Mouse (Mus musculus): ENCODE measurements around the gene Zfp606. TPM values are rescaled to one million over a fixed set of nuclear protein-coding genes. Genes with fewer than 3 reads are reported as not detected.

The Zfp606 gene
- polyA plus RNA-seq (2015; fragmentation: Nextera tagmentation; extraction: Ambion mirVana), result 17.2 and 18.2 TPM in 2 replicates

GRCm38 (mm10) chr7:12478158-12479008 lies at the start of gene Zfp606:
TSS of gene Zfp606 (plus strand) at chr7:12478293.
- Histone ChIP-seq H3K36me3 (peaks cover 31% of the 10 kb centered on the region), H3K4me1 (0 out of 2 replicates have a peak, but pooled peaks cover 4% of the 10 kb centered on the region), H3K9ac (peak within 1 kb of the TSS; percentile 97), H3K9me3 (no peaks in the 10 kb centered on the region), H3K27ac (peak within 1 kb of the TSS; percentile 89), H3K4me3 (peak within 1 kb of the TSS; percentile 64), H3K27me3 (no peaks in the 10 kb centered on the region), H3K4me2 (peak within 1 kb of the TSS; percentile 43)
- 1% methylated on average over 50 of the region's 53 CpGs for WGBS
- ATAC-seq (ENCODE audit: insufficient number of reproducible peaks, low FRiP score, low TSS enrichment, low read depth), result peak; percentile 94

GRCm38 (mm10) chr7:12479009-12479346 lies 885 bp downstream of the Zfp606 start:
- Histone ChIP-seq H3K36me3 (peaks cover 37% of the 10 kb centered on the region), H3K9me3 (no peaks in the 10 kb centered on the region), H3K9ac (peak overlapping the region; percentile 97), H3K4me1 (0 out of 2 replicates have a peak, but pooled peaks cover 4% of the 10 kb centered on the region), H3K4me3 (peak overlapping the region; percentile 64), H3K27me3 (no peaks in the 10 kb centered on the region), H3K4me2 (peak overlapping the region; percentile 43), H3K27ac (peak overlapping the region; percentile 89; the same call in 1 of the 2 replicates)
- no peak for ATAC-seq (ENCODE audit: insufficient number of reproducible peaks, low FRiP score, low TSS enrichment, low read depth)
- under 1% methylated on average over 8 of the region's 8 CpGs for WGBS

GRCm38 (mm10) chr7:12479525-12479924 lies 1.4 kb downstream of the Zfp606 start:
- Histone ChIP-seq H3K36me3 (peaks cover 43% of the 10 kb centered on the region), H3K4me2 (peak overlapping the region; percentile 43), H3K9ac (no peak overlapping the region), H3K9me3 (no peaks in the 10 kb centered on the region), H3K27me3 (no peaks in the 10 kb centered on the region), H3K27ac (no peak overlapping the region), H3K4me1 (0 out of 2 replicates have a peak, but pooled peaks cover 4% of the 10 kb centered on the region), H3K4me3 (peak overlapping the region; percentile 64)
- 83% methylated on average over 4 of the region's 4 CpGs for WGBS
- ATAC-seq (ENCODE audit: insufficient number of reproducible peaks, low FRiP score, low TSS enrichment, low read depth), result no peak

GRCm38 (mm10) chr7:12483771-12484170 lies 5.7 kb downstream of the Zfp606 start:
- Histone ChIP-seq H3K27ac (no peak overlapping the region), H3K9me3 (peaks cover 16% of the 10 kb centered on the region), H3K4me2 (no peak overlapping the region), H3K9ac (no peak overlapping the region), H3K36me3 (peaks cover 85% of the 10 kb centered on the region), H3K27me3 (no peaks in the 10 kb centered on the region), H3K4me1 (0 out of 2 replicates have a peak, but pooled peaks cover 4% of the 10 kb centered on the region), H3K4me3 (no peak overlapping the region)
- 93% methylated on average over 6 of the region's 6 CpGs for WGBS
- no peak for ATAC-seq (ENCODE audit: insufficient number of reproducible peaks, low FRiP score, low TSS enrichment, low read depth)

DNA sequence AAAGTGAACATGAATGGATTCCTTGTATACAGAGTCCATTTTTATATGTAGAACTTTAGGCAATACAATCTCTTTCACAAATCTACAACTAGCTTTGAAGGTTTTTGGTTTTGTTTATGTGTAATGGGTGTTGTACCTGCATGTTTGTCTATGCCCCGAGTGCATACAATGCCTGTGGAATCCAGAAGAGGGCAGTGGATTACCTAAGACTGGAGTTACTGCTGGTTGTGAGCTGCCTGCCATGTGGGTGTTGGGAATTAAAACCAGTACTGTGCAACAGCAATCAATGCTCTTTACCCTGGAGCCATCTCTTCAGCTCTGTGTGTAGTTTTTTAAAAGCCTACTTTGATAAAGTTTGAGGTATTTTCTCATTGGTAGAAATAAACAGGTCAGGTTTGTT lies 7.9 kb downstream of the Zfp606 start:
- Histone ChIP-seq H3K4me2 (no peak overlapping the region), H3K27me3 (no peaks in the 10 kb centered on the region)
- 94% methylated on average over 1 of the region's 1 CpGs for WGBS

DNA sequence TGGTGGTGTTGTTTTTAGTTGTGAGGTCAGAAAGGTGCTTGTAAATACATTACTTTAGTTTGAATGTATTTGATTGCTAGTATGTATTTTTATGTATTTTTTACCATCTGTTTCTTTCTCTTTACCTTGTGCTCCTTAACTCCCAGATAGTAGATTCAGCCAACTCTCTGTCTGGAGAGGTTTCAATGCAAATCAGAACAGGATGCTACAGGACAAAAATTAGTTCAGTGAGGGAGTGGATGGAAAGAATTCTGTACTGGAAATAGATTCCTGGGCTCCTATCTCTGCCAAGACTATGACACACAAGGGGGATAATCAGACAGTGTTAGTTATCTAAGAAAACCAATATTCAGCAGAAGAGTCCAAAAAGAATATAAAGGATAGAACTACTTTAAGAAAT lies 8.6 kb downstream of the Zfp606 start:
- no peak for ATAC-seq (ENCODE audit: insufficient number of reproducible peaks, low FRiP score, low TSS enrichment, low read depth)
- Histone ChIP-seq H3K9ac (no peak overlapping the region), H3K27me3 (no peaks in the 10 kb centered on the region), H3K4me3 (no peak overlapping the region), H3K36me3 (peaks cover 97% of the 10 kb centered on the region), H3K9me3 (peaks cover 36% of the 10 kb centered on the region), H3K4me1 (no peaks in the 10 kb centered on the region), H3K4me2 (no peak overlapping the region), H3K27ac (no peak overlapping the region)

More for the DNA sequence above, 7.9 kb downstream of the Zfp606 start:
- Histone ChIP-seq H3K4me1 (no peaks in the 10 kb centered on the region), H3K9me3 (peaks cover 34% of the 10 kb centered on the region), H3K9ac (no peak overlapping the region), H3K4me3 (no peak overlapping the region), H3K27ac (no peak overlapping the region), H3K36me3 (peaks cover 97% of the 10 kb centered on the region)
- no peak for ATAC-seq (ENCODE audit: insufficient number of reproducible peaks, low FRiP score, low TSS enrichment, low read depth)

DNA sequence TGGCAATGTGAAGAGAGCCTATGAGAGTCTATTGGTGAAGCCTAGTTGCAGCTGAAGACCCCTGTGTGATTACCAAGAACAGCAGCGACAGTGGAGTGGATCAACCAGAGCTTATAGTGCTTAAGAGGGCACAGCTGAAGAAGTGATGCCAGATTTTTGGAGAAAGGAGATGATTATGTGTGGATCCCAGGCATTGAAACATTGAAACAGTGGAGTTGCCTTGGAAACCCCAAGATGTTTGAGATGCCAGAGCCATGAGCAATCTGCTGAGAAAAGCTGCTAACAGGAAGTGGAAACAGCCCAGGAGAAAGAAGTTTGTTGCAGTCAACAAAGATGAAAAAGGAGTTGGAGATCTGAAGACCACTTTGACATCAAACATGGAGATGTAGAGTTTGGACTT lies 32.8 kb downstream of the Zfp606 start:
- H3K36me3 ChIP-seq, result no peaks in the 10 kb centered on the region
- no peaks in the 10 kb centered on the region for H3K9me3 ChIP-seq
- H3K27ac ChIP-seq, result no peak overlapping the region
- H3K4me1 ChIP-seq, result no peaks in the 10 kb centered on the region
- H3K27me3 ChIP-seq, result no peaks in the 10 kb centered on the region
- H3K9ac ChIP-seq, result no peak overlapping the region
- no peak overlapping the region for H3K4me3 ChIP-seq
- H3K4me2 ChIP-seq, result no peak overlapping the region
- 63% methylated on average over 1 of the region's 1 CpGs for WGBS
- no peak for ATAC-seq (ENCODE audit: insufficient number of reproducible peaks, low FRiP score, low TSS enrichment, low read depth)

DNA sequence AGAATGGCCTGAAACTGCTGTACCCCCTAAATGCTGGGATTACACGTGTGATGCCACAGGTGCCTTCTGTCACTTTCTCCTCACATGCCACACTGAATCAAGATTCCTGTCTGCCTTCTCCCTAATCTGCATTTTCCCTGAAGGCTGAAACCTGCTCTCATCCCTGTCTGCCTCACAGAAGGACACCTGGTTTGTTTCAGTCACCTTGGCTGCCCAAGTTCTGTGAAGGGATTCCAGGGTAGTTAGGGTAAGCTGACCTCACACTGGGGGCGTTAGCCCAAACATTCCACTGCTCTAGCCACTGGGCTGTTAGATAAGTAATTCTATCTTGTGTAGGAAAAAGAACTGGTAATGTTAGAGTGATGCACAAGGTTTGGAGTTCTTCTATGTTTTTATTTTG lies 34.1 kb downstream of the Zfp606 start, which contains the start of gene 2900092C05Rik:
TSS of gene 2900092C05Rik (plus strand) at position 301 of the 400 bp plus-strand sequence.
- no peaks in the 10 kb centered on the region for H3K4me1 ChIP-seq
- H3K4me3 ChIP-seq, result no peak within 1 kb of the TSS
- 60% methylated on average over 2 of the region's 2 CpGs for WGBS
- H3K36me3 ChIP-seq, result no peaks in the 10 kb centered on the region
- H3K4me2 ChIP-seq, result no peak within 1 kb of the TSS
- no peaks in the 10 kb centered on the region for H3K27me3 ChIP-seq
- H3K9me3 ChIP-seq, result no peaks in the 10 kb centered on the region
- no peak within 1 kb of the TSS for H3K27ac ChIP-seq
- no peak within 1 kb of the TSS for H3K9ac ChIP-seq
- no peak for ATAC-seq (ENCODE audit: insufficient number of reproducible peaks, low FRiP score, low TSS enrichment, low read depth)

Other genes with a start within 250 kb of the Zfp606 start
- not detected in 2 replicates for gene Vmn1r81, start 210.0 kb upstream of the Zfp606 start, polyA plus RNA-seq (2015; fragmentation: Nextera tagmentation; extraction: Ambion mirVana)
- gene Vmn1r82, start 177.9 kb upstream of the Zfp606 start, polyA plus RNA-seq (2015; fragmentation: Nextera tagmentation; extraction: Ambion mirVana), result not detected in 2 replicates
- not detected in 2 replicates for gene Vmn1r83, start 148.8 kb upstream of the Zfp606 start, polyA plus RNA-seq (2015; fragmentation: Nextera tagmentation; extraction: Ambion mirVana)
- gene Vmn1r84, start 109.0 kb upstream of the Zfp606 start, polyA plus RNA-seq (2015; fragmentation: Nextera tagmentation; extraction: Ambion mirVana), result not detected in 2 replicates
- gene Zfp551, start 55.5 kb upstream of the Zfp606 start, polyA plus RNA-seq (2015; fragmentation: Nextera tagmentation; extraction: Ambion mirVana), result 4.3 and 5.3 TPM in 2 replicates
- gene 2900092C05Rik, start 34.2 kb downstream of the Zfp606 start, polyA plus RNA-seq (2015; fragmentation: Nextera tagmentation; extraction: Ambion mirVana), result not detected in 2 replicates
- 0.01 TPM in 1 of 2 replicates, not detected in the other for gene Vmn2r53, start 130.5 kb downstream of the Zfp606 start, polyA plus RNA-seq (2015; fragmentation: Nextera tagmentation; extraction: Ambion mirVana)
- gene Vmn2r54, start 162.0 kb downstream of the Zfp606 start, polyA plus RNA-seq (2015; fragmentation: Nextera tagmentation; extraction: Ambion mirVana), result not detected in 2 replicates
- not detected in 2 replicates for gene Vmn2r55, start 206.7 kb downstream of the Zfp606 start, polyA plus RNA-seq (2015; fragmentation: Nextera tagmentation; extraction: Ambion mirVana)

Data from limb, embryonic 15.5 days (tissue).